Mouse (Mus musculus): ENCODE results near the gene Ifitm3. TPM values are rescaled to one million over a fixed set of nuclear protein-coding genes. Genes with fewer than 3 reads are reported as not detected.
"Not testable (repeated sequence)": the region's sequence is repeated elsewhere in the genome, so short reads cannot be mapped to it uniquely, and the experiment has no call there.

Gene Ifitm3
- polyA plus RNA-seq, 1 experiment = 397 TPM

DNA sequence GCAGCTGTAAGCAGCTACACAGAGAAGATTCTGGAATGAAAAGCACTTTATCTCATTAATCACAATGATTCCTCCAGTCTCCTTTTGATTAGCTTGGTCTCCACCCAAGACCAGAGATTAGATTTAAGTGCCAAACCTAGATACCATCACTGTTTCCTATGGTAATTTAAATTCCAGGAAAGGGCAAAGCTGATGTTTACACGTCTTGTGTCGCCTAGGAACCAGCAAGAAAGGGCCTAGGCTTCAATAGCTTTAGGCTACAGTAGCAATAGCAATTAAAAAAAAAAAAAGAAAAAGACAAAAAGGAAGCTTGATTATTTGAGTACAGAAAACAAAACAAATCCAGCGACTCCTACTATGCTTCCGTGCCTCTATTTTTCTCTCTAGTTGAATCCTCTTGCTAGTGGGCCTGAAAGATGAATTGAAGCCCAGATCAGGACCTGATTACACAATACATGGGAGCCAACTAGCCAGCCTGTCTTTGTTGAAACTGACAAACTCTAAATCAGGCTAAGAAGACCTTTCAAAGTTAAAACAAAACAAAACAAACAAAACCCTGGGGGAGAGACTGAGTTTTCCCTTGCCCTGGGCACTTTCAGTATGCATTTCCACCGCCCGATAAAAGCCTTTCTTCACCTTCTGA lies 15.6 kb upstream of the Ifitm3 start:
- Histone ChIP-seq H3K4me1 (replicated peaks; ENCODE audit: control insufficient read depth, insufficient read depth, low read length) (no peaks in the 10 kb centered on the region), H3K36me3 (ENCODE audit: control insufficient read depth, insufficient read depth, low read length) (no peaks in the 10 kb centered on the region), H3K27me3 (ENCODE audit: control insufficient read depth, insufficient read depth, low read length) (no peaks in the 10 kb centered on the region), H3K4me3 (ENCODE audit: control insufficient read depth, insufficient read depth, low read length) (no peak overlapping the region), H3K27ac (ENCODE audit: control insufficient read depth, insufficient read depth, low read length) (no peak overlapping the region)
- TF ChIP-seq POLR2A (IDR thresholded peaks at IDR 0.05; ENCODE audit: control insufficient read depth, extremely low read depth, insufficient read depth, low read length, poor library complexity) = no peak
- no peak for TF ChIP-seq CTCF (IDR thresholded peaks at IDR 0.05; ENCODE audit: borderline replicate concordance, control insufficient read depth, extremely low read depth, insufficient read depth, low read length, poor library complexity)
- DNase-seq = no peak
- whole genome bisulfite sequencing = 91% methylated on average over 6 of the region's 6 CpGs

DNA sequence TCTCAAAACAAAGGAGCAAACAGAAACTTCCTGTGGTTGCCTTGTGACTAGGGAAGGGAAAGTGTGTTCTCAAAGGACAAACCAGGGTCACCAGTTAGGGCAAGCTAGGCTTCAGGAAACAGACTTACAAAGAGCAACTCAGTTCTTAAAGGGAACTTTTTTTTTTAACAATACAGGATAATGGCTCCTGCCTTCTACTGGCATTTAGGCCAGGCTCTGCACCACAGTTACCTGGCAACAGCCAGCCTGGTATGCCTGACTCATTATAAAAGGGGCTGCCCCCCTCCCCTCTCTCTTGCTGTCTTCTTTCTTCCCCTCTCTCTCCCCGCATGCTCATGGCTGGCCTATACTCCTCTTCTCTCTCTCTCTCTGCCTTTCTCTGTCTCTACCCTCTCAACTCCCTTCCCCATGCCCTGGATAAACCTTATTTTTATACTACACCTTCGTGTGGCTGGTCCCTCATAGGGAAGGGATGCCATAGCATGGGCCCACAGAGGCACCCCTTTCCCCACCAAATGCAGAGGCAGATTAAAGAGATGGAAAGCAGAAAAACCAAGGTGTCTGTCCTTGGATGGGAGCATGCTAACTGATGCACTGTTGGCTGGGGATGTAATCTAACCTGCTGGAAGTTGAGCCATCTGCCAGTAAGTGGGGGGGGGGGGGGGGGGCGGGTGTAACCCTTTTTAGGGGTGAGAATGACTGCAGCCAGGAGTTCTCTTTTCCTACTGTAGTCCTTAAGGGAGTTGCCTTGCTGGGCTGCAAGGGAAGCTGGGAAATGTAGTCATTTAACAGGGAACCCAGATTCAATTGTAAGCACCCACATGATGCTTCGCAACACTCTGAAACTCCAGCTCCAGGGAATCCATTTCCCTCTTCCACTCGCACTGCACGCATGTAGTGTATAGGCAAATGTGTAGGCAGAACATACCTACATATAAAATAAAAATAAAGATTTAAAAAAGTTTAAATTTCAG lies 14.6 kb upstream of the Ifitm3 start:
- H3K36me3 ChIP-seq (ENCODE audit: control insufficient read depth, insufficient read depth, low read length) = no peaks in the 10 kb centered on the region
- H3K4me1 ChIP-seq (replicated peaks; ENCODE audit: control insufficient read depth, insufficient read depth, low read length) = no peaks in the 10 kb centered on the region
- DNase-seq = no peak
- TF ChIP-seq CTCF (IDR thresholded peaks at IDR 0.05; ENCODE audit: borderline replicate concordance, control insufficient read depth, extremely low read depth, insufficient read depth, low read length, poor library complexity) (no peak), POLR2A (IDR thresholded peaks at IDR 0.05; ENCODE audit: control insufficient read depth, extremely low read depth, insufficient read depth, low read length, poor library complexity) (no peak)
- no peaks in the 10 kb centered on the region for H3K27me3 ChIP-seq (ENCODE audit: control insufficient read depth, insufficient read depth, low read length)
- no peak overlapping the region for H3K4me3 ChIP-seq (ENCODE audit: control insufficient read depth, insufficient read depth, low read length)
- no peak overlapping the region for H3K27ac ChIP-seq (ENCODE audit: control insufficient read depth, insufficient read depth, low read length)
- 60% methylated on average over 6 of the region's 6 CpGs for WGBS

DNA sequence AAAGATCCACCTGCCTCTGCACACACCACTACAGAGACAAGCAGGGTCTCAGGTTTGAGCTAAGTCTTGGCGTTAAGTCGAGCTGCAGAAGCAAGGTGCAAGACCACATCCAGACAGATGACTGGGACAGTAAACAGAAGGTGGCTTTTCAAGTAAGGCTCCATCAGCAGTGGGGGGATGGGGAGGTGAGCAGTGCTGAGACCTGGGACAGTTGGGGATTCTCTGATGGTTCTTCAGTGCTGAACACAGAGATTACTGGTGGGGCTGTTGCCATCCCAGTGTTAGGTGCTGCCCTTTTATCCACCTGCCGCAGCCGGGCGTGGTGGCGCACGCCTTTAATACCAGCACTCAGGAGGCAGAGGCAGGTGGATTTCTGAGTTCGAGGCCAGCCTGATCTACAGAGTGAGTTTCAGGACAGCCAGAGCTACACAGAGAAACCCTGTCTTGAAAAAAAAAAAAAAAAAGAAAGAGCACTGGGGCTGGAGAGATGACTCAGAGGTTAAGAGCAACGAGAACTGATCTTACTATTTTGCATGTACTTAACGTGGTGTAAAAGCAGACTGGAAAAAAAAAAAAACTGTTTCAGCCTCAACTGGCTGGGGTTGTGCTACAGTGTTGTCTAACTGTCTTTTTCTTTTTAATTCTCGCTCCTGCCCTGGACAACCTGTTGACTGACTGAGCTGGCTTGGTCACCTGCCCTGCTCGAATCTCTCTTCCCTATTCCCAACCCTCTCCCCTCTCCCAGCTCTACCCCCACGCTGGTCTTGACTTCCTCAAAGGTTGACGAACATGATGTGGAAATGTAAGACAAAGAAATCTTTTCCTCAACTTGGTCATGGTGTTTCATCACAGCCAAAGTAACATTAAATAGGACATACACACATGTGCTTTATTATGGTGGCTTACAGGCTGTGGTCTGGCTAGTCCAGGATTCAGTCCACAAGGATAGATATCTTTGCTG lies 11.2 kb upstream of the Ifitm3 start:
- Histone ChIP-seq H3K36me3 (ENCODE audit: control insufficient read depth, insufficient read depth, low read length) (no peaks in the 10 kb centered on the region), H3K4me3 (ENCODE audit: control insufficient read depth, insufficient read depth, low read length) (no peak overlapping the region), H3K4me1 (replicated peaks; ENCODE audit: control insufficient read depth, insufficient read depth, low read length) (no peaks in the 10 kb centered on the region), H3K27me3 (ENCODE audit: control insufficient read depth, insufficient read depth, low read length) (no peaks in the 10 kb centered on the region), H3K27ac (ENCODE audit: control insufficient read depth, insufficient read depth, low read length) (no peak overlapping the region)
- TF ChIP-seq POLR2A (IDR thresholded peaks at IDR 0.05; ENCODE audit: control insufficient read depth, extremely low read depth, insufficient read depth, low read length, poor library complexity) (no peak), CTCF (IDR thresholded peaks at IDR 0.05; ENCODE audit: borderline replicate concordance, control insufficient read depth, extremely low read depth, insufficient read depth, low read length, poor library complexity) (no peak)
- WGBS = 78% methylated on average over 14 of the region's 14 CpGs
- no peak for DNase-seq

DNA sequence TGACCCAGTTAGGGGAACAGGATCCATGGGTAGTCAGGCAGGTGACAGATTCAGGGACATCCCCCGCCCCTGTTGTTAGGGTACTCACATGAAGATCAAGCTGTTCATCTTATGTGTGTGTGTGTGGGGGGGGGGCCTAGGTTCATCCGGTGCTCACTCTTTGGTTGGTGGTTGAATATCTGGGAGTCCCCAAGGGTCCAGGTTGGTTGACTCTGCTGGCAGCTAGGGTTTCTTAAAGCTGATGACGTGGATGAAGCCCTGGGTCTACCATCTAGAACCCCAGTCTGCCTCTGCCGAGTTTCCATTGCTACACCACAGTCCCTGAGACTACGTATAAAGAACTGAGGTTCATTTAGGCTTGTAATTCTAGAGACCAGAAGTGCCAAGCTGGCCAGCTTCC lies 8.5 kb upstream of the Ifitm3 start:
- H3K36me3 ChIP-seq (ENCODE audit: control insufficient read depth, insufficient read depth, low read length) = no peaks in the 10 kb centered on the region
- TF ChIP-seq CTCF (IDR thresholded peaks at IDR 0.05; ENCODE audit: borderline replicate concordance, control insufficient read depth, extremely low read depth, insufficient read depth, low read length, poor library complexity) (no peak), POLR2A (IDR thresholded peaks at IDR 0.05; ENCODE audit: control insufficient read depth, extremely low read depth, insufficient read depth, low read length, poor library complexity) (no peak)
- 96% methylated on average over 5 of the region's 5 CpGs for WGBS
- H3K27me3 ChIP-seq (ENCODE audit: control insufficient read depth, insufficient read depth, low read length) = no peaks in the 10 kb centered on the region
- H3K4me3 ChIP-seq (ENCODE audit: control insufficient read depth, insufficient read depth, low read length) = no peak overlapping the region
- H3K4me1 ChIP-seq (replicated peaks; ENCODE audit: control insufficient read depth, insufficient read depth, low read length) = no peaks in the 10 kb centered on the region
- no peak for DNase-seq
- no peak overlapping the region for H3K27ac ChIP-seq (ENCODE audit: control insufficient read depth, insufficient read depth, low read length)

DNA sequence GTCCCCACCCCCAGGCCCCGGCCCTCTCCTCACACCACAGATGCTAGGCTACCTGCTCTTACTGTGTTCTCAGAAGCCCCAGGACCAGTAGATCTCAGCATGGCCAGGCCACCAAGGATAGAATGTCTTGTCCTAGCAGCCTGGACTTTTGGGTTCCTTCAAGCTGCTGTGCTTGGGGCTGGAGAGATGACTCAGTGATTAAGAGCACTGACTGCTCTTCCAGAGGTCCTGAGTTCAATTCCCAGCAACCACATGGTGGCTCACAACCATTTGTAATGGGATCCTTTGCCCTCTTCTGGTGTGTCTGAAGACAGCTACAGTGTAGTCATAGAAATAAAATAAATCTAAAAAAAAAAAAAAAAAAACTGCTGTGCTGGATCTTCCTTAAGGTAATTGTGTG lies 7.3 kb upstream of the Ifitm3 start, which contains the start of gene Ifitm6:
Gene Ifitm6, minus strand, starts transcription at position 101 of the 400 bp plus-strand sequence.
- H3K36me3 ChIP-seq (ENCODE audit: control insufficient read depth, insufficient read depth, low read length); DNase-seq; H3K4me1 ChIP-seq (replicated peaks; ENCODE audit: control insufficient read depth, insufficient read depth, low read length); H3K27me3 ChIP-seq (ENCODE audit: control insufficient read depth, insufficient read depth, low read length); H3K27ac ChIP-seq (ENCODE audit: control insufficient read depth, insufficient read depth, low read length); H3K4me3 ChIP-seq (ENCODE audit: control insufficient read depth, insufficient read depth, low read length): not testable (repeated sequence)
- 82% methylated on average over 1 of the region's 1 CpGs for WGBS

Measured in thymus, adult 2 months (tissue).